Mouse (Mus musculus) liver, embryonic 13.5 days (tissue): ENCODE measurements around the gene Rps21. TPM values are rescaled to one million over a fixed set of nuclear protein-coding genes. Genes with fewer than 3 reads are reported as not detected.
"Not testable (repeated sequence)": the region's sequence is repeated elsewhere in the genome, so short reads cannot be mapped to it uniquely, and the experiment has no call there.

Source experiments
- ATAC-seq: fragments of 200-750 bp; cut with Nextera tagmentation; 2 replicates; pipeline ENCODE4 v1.8.0; 2017; ENCODE audit warnings: low read depth, mild to moderate bottlenecking, moderate number of reproducible peaks, moderate library complexity
- DNase-seq: peaks from one replicate; pipeline ENCODE4 v3.0.0; 2022
- H3K27ac ChIP-seq: fragments of 300-500 bp; sonication (generic); 2 replicates; pipeline ENCODE4 v1.5.1; 2015; ENCODE audit warnings: moderate library complexity, mild to moderate bottlenecking, inconsistent platforms
- H3K27me3 ChIP-seq: fragments of 300-500 bp; sonication (generic); 2 replicates; pipeline ENCODE4 v1.6.1; 2015; ENCODE audit warnings: mild to moderate bottlenecking, inconsistent platforms
- H3K36me3 ChIP-seq: fragments of 300-500 bp; sonication (generic); 2 replicates; pipeline ENCODE4 v1.6.1; 2015; ENCODE audit warnings: mild to moderate bottlenecking, inconsistent platforms
- H3K4me1 ChIP-seq: fragments of 300-500 bp; sonication (generic); replicated peaks from 2 replicates; pipeline ENCODE4 v1.6.1; 2015; ENCODE audit warnings: inconsistent platforms
- H3K4me2 ChIP-seq: fragments of 300-500 bp; sonication (generic); 2 replicates; pipeline ENCODE4 v1.6.1; 2015; ENCODE audit warnings: inconsistent platforms, mild to moderate bottlenecking, moderate library complexity
- H3K4me3 ChIP-seq: fragments of 300-500 bp; sonication (generic); replicated peaks from 2 replicates; pipeline ENCODE4 v1.5.1; 2015; ENCODE audit warnings: mild to moderate bottlenecking, inconsistent platforms
- H3K9ac ChIP-seq: fragments of 300-500 bp; sonication (generic); 2 replicates; pipeline ENCODE4 v1.6.1; 2015; ENCODE audit warnings: mild to moderate bottlenecking, inconsistent platforms
- H3K9me3 ChIP-seq: fragments of 300-500 bp; sonication (generic); replicated peaks from 2 replicates; pipeline ENCODE4 v1.6.1; 2016; ENCODE audit warnings: inconsistent platforms
- WGBS: fragments of 180-500 bp; shearing (Covaris S2); methylation state at CpG from one replicate; pipeline ENCODE4 v1.1.7; 2015; ENCODE audit not compliant: insufficient replicate concordance; 5-methylcytosine and 5-hydroxymethylcytosine counted together
- polyA plus RNA-seq: library from polyadenylated mRNA; unstranded; fragments of >200 nt; fragmentation: Nextera tagmentation; extraction: Ambion mirVana; gene quantifications from 2 replicates; pipeline ENCODE4 v1.2.1, GENCODE M21; 2015

The Rps21 gene
- polyA plus RNA-seq, 1 experiment from 2014 or later = 552 TPM

DNA sequence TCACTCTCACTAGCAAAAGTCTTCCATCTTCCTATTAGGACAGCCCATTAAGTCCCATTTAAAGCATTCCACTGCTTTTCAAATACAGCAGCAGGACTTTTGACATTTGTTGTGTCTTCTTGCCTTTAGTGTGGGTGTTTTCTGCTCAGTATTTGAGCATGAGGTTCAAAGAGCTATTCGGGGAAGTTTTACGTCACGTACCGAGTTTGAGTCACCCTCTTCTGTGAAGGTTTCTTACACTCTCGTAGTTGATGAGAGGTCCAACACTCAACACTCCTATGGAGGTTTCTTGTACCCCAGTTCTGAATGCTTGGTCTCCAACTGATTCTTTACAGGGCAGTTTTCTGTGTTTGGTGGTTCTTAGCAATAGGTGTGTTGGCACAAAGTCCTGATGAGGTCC lies 9.3 kb upstream of the Rps21 start:
- ATAC-seq = no peak
- 72% methylated on average over 5 of the region's 5 CpGs for WGBS

DNA sequence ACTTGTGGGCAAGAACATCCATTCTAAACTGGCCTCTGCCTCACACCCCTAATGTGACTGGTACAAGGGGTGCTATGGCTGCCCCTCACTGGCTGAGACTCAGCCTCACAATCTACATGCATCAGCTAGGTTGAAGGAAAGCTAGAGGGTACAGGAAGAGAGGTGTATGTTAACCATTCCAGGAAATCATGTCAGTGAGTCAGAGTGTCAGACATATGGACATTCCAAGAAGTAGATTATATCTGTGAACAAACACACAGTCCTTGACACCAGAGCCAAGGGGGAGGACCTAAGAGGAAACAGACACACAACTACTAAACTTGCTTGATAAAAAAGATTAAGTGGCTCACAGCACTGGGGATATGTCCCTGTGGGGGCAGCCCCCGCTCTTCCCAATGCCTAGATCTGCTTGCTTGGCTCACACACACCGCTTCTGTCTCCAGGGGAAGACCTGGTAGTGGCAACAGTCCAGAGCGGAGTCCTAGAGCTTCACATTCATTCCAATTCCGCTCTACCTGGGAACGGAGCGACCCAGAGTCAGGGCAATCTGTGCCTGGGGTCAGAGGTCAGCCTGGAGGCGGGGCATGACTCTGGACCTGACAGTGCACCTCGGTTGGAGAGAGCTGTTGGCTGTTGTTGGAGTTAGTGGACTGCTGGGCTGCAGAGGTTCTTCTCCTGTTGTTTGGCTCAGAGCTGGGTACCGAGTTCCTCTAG lies 8.1 kb upstream of the Rps21 start:
- Histone ChIP-seq H3K27ac (peak overlapping the region; percentile 29; the same call in 1 of the 2 replicates), H3K36me3 (no peaks in the 10 kb centered on the region)

More for the DNA sequence above, 9.3 kb upstream of the Rps21 start:
- H3K27ac ChIP-seq = no peak overlapping the region
- H3K9ac ChIP-seq = no peak overlapping the region
- H3K9me3 ChIP-seq = no peaks in the 10 kb centered on the region
- DNase-seq = no peak
- no peak overlapping the region for H3K4me2 ChIP-seq
- H3K4me3 ChIP-seq = no peak overlapping the region
- peaks cover 14% of the 10 kb centered on the region for H3K4me1 ChIP-seq
- no peaks in the 10 kb centered on the region for H3K27me3 ChIP-seq
- no peaks in the 10 kb centered on the region for H3K36me3 ChIP-seq

DNA sequence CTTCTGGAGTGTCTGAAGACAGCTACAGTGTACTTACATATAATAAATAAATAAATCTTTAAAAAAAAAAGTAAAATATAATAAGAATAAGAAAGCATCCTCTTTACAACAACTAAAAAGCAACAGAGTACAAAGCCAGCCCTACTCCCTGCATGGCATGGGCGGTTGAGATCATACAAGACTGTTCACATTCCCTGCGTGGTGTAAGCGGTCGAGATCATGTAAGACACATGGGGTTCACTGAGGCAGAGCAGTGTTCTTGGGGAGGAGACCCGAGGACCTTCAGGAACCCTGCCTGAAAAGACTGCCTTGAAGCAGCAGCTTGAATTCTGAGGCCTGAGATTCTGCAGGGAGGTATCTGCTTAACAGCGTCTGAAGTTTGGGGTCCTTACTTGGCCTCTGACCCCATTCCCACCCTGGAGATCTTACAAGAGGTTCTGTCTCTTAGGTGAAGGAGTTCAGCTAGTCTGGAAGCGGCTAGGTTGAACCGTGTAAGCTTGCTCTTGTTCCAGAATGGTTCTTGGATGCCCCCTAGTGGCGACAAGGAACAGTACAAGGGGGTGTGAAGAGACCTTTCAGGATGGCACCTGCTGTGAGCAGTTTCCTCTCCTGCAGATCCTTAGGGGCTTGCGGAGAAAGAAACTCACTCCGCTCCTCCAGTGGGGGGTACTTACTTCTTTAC lies 6.1 kb upstream of the Rps21 start:
- peak; percentile 67 for DNase-seq

More for the DNA sequence above, 8.1 kb upstream of the Rps21 start:
- H3K4me1 ChIP-seq = peaks cover 14% of the 10 kb centered on the region
- H3K27me3 ChIP-seq = no peaks in the 10 kb centered on the region
- H3K9ac ChIP-seq = no peak overlapping the region
- H3K9me3 ChIP-seq = no peaks in the 10 kb centered on the region
- DNase-seq (no peak), ATAC-seq (peak; percentile 57)
- no peak overlapping the region for H3K4me2 ChIP-seq
- H3K4me3 ChIP-seq = no peak overlapping the region
- 62% methylated on average over 9 of the region's 9 CpGs for WGBS

DNA sequence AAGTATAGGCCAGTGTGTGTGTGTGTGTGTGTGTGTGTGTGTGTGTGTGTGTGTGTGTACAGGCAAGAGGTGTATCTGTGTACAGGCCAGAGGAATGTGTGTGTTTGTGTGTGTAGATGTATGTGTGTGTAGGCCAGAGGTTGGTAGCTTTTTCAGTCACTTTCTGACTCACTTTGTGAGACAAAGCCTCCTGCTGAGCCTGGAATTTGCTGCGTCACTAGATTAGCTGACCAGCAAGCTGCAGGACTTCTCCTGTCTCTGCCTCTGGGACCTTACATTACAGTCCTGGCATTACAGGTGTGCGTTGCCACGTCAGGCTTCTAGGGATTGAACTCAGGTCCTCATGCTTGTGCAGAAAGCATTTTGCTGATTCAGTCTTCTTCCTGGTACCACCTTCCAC lies 5.3 kb upstream of the Rps21 start:
- no peak for ATAC-seq
- H3K27ac ChIP-seq = no peak overlapping the region
- H3K4me1 ChIP-seq = peaks cover 27% of the 10 kb centered on the region
- 58% methylated on average over 3 of the region's 3 CpGs for WGBS
- no peak overlapping the region for H3K9ac ChIP-seq
- no peaks in the 10 kb centered on the region for H3K9me3 ChIP-seq
- H3K4me2 ChIP-seq = no peak overlapping the region
- no peak for DNase-seq
- H3K4me3 ChIP-seq = no peak overlapping the region
- H3K27me3 ChIP-seq = no peaks in the 10 kb centered on the region
- no peaks in the 10 kb centered on the region for H3K36me3 ChIP-seq

More for the DNA sequence above, 6.1 kb upstream of the Rps21 start:
- Histone ChIP-seq H3K4me3 (no peak overlapping the region), H3K27me3 (no peaks in the 10 kb centered on the region), H3K4me2 (no peak overlapping the region), H3K9ac (no peak overlapping the region), H3K36me3 (no peaks in the 10 kb centered on the region), H3K9me3 (no peaks in the 10 kb centered on the region), H3K4me1 (peaks cover 19% of the 10 kb centered on the region), H3K27ac (no peak overlapping the region)
- ATAC-seq = peak; percentile 77
- WGBS = 20% methylated on average over 11 of the region's 11 CpGs

DNA sequence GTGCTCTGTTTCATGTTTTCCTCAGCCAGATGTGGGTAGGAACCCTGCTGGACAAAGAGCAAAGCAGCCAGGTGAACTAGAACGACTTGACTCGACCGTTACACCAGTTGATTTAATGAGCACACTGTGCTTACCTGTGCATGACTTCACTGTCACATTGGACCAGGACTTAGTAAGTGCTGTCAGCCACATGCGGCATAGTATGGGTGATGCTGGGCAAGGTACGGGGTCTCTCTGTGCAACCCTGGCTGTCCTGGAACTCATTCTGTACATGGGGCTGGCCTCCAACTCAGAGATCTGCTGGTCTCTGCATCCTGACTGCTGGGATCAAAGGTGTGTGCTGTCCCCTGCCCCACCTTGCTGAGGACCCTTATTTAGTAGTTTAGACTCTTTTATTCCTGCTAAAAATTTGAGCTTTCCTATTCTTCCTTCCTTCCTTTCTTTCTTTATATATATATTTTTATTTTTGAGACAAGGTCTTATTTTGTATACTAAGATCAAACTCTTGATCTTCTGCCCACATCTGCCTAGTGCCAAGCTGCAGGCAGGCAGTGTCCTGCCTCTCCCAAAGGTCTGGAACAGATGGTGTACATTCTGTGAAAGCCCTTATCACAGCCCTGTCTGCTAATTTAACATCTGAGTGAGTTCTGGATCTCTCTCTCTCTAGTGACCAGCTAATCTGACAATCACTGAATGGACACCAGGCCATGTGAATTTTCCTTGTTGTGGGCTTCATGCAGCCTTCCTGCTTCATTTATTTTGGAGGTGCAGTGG lies 2.6 kb upstream of the Rps21 start:
- H3K4me1 ChIP-seq = peaks cover 40% of the 10 kb centered on the region
- H3K9ac ChIP-seq = no peak overlapping the region
- no peak overlapping the region for H3K4me3 ChIP-seq
- no peak overlapping the region for H3K4me2 ChIP-seq
- DNase-seq (no peak), ATAC-seq (no peak)
- no peak overlapping the region for H3K27ac ChIP-seq
- no peaks in the 10 kb centered on the region for H3K9me3 ChIP-seq
- H3K27me3 ChIP-seq = no peaks in the 10 kb centered on the region
- whole genome bisulfite sequencing = 81% methylated on average over 5 of the region's 5 CpGs
- peaks cover 19% of the 10 kb centered on the region for H3K36me3 ChIP-seq

DNA sequence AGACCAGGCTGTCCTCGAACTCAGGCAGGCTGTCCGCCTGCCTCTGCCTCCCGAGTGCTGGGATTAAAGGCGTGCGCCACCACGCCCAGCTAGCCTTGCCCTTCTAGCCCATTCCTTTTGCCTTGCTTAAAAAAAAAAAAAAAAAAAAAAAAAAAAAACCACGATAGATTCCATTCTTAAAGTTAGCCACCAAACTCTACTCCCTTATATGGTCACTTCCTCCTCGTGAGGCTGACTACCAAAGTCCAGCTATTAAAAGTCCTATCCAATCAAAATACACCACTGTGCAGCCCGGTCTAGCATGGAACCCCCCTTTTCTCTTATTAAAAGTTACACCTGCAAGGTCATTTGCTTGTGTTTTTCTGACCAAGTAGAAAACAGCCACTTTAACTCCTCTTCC lies 1.5 kb upstream of the Rps21 start:
- H3K27ac ChIP-seq = peak overlapping the region; percentile 84
- peak overlapping the region; percentile 93 for H3K4me3 ChIP-seq
- H3K36me3 ChIP-seq = peaks cover 29% of the 10 kb centered on the region
- H3K9ac ChIP-seq = peak overlapping the region; percentile 78; the same call in 1 of the 2 replicates
- H3K4me2 ChIP-seq = peak overlapping the region; percentile 96
- peaks cover 38% of the 10 kb centered on the region for H3K4me1 ChIP-seq
- 66% methylated on average over 9 of the region's 9 CpGs for WGBS
- DNase-seq (no peak), ATAC-seq (no peak)
- no peaks in the 10 kb centered on the region for H3K27me3 ChIP-seq
- no peaks in the 10 kb centered on the region for H3K9me3 ChIP-seq

DNA sequence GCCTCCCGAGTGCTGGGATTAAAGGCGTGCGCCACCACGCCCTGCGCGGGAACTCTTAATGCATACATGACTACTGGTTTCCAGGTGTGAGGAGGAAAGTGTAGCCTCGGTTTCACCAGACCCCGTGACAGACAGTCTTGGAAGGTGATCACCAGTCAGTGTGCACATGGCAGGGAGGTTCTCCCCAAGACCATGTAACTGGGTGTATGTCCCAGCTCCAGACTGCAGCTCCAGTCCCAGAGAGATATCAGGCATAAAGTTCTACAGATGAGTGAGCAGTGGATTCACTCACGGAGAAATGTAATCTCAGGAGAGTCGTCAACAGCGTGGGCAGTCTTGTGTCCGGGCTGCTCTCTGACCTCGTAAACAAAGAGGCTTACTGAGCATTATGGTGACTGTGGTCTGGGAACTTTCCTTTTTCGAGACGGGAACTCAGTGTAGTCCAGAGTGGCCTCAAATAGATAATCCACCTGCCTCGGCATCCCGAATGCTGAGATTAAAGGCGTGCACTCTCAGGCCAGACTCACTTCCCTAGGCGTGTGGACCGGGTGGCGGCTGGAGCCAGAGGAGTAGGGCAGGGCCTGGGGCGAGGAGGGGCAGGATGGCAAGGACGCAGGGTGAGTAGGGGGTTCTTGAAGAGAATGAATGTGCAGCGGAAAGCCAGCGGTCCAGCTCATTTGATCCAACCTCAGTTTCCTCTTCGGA lies 729 bp upstream of the Rps21 start:
- peak; percentile 41 for ATAC-seq
- Histone ChIP-seq H3K27ac (peak overlapping the region; percentile 84), H3K36me3 (peaks cover 37% of the 10 kb centered on the region), H3K4me1 (peaks cover 38% of the 10 kb centered on the region), H3K4me2 (peak overlapping the region; percentile 96), H3K9ac (peak overlapping the region; percentile 78), H3K4me3 (peak overlapping the region; percentile 93), H3K9me3 (no peaks in the 10 kb centered on the region), H3K27me3 (no peaks in the 10 kb centered on the region)
- WGBS = 16% methylated on average over 26 of the region's 26 CpGs
- DNase-seq = no peak

DNA sequence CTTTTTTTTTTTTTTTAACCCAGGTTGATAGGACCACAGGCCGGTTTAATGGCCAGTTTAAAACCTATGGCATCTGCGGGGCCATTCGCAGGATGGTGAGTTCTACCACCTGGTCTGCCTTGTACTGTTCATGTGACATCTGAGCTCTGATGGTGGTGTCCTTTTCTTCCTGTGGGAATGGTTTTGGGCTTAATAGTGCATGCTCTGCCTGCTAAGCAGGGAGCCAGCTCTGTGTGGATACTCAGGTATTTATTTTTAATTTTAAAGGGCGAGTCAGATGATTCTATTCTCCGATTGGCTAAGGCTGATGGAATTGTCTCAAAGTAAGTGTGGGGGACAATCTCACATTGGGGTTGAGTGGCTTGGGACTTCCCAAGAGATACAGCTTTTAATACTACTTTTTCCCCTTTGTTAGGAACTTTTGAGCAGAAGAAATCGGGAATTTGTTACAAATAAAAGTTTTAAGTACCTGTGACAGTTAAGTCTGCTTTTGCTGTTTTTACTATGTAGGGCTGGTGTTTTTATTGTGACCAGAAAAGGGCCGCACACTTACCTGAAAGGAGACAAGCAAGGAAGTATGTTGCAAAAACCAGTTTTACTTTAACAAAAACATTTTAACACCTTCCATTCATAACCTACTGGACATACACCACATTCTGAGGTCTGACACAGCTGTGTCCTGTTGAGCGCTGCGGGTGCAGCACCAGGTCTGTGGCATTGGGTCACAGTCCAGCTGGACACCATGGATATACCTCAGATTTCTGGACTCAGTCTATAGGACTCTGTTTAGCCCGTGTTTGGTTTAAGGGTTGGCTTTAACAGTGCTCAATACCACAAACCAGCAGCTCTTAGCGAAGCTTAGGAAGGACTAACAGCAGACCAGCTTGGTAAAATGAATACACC lies 1.0 kb downstream of the Rps21 start:
- 34% methylated on average over 11 of the region's 11 CpGs for WGBS
- H3K9ac ChIP-seq = peak overlapping the region; percentile 93
- H3K4me1 ChIP-seq = peaks cover 38% of the 10 kb centered on the region
- H3K36me3 ChIP-seq = peaks cover 54% of the 10 kb centered on the region
- no peaks in the 10 kb centered on the region for H3K9me3 ChIP-seq
- peak overlapping the region; percentile 93 for H3K4me3 ChIP-seq
- H3K4me2 ChIP-seq = peak overlapping the region; percentile 96
- ATAC-seq = no peak
- no peaks in the 10 kb centered on the region for H3K27me3 ChIP-seq
- peak overlapping the region; percentile 81 for H3K27ac ChIP-seq
- DNase-seq = no peak

DNA sequence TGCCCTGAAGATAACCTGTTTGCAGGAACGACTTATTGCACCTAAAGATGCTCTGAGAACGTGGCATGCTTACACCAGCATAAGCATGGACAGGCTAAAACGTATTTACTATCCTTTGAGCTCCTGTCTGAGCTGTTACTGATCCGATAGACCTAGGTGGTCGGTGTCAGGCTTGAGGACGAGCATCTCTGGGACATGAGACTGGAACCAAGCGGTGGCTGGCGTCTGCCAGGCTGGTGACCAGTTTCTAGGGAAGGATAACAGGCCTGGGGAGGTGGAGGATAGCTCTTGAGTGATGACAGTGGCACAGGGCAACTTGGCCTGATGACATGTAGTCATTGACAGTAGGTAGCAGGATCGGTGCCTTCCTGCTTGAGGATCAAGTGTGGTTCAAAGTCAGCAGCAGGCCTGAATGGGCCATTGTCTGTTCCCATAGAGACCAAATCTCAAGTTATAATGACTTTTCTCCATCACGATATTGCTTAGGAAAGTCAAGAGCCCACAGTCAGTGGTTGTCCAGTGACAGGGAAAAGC lies 1.8 kb downstream of the Rps21 start:
- H3K27me3 ChIP-seq, ATAC-seq, DNase-seq, H3K9me3 ChIP-seq, H3K27ac ChIP-seq: not testable (repeated sequence)
- WGBS = 66% methylated on average over 10 of the region's 10 CpGs
- Histone ChIP-seq H3K4me1 (peaks cover 38% of the 10 kb centered on the region), H3K4me3 (peak overlapping the region; percentile 93; the same call in 1 of the 2 replicates), H3K4me2 (peak overlapping the region; percentile 96; the same call in 1 of the 2 replicates), H3K36me3 (peaks cover 60% of the 10 kb centered on the region), H3K9ac (0 out of 2 replicates have a peak overlapping the region, but pooled peaks have one; percentile 93)
